Mouse (Mus musculus): ENCODE results near the gene Cdh23. TPM values are rescaled to one million over a fixed set of nuclear protein-coding genes. Genes with fewer than 3 reads are reported as not detected.
A peak's percentile ranks its signal among the peaks of the same experiment; 100 is the strongest.

Gene Cdh23
- polyA plus RNA-seq, 1 experiment from 2014 or later = 2.0 TPM

GRCm38 (mm10) chr10:60432679-60433078 lies 263.6 kb downstream of the Cdh23 start:
- WGBS = 29% methylated on average over 4 of the region's 4 CpGs
- peaks cover 28% of the 10 kb centered on the region for H3K4me1 ChIP-seq (replicated peaks)
- no peak overlapping the region for H3K27ac ChIP-seq
- H3K9me3 ChIP-seq = no peaks in the 10 kb centered on the region
- no peaks in the 10 kb centered on the region for H3K36me3 ChIP-seq
- 0 out of 2 replicates have a peak, but pooled peaks have one; percentile 19 for ATAC-seq (ENCODE audit: low FRiP score)
- no peak overlapping the region for H3K9ac ChIP-seq
- H3K4me3 ChIP-seq = no peak overlapping the region
- H3K27me3 ChIP-seq = peaks cover 24% of the 10 kb centered on the region
- no peak overlapping the region for H3K4me2 ChIP-seq

GRCm38 (mm10) chr10:60430591-60430990 lies 265.7 kb downstream of the Cdh23 start:
- Histone ChIP-seq H3K4me1 (replicated peaks) (peaks cover 28% of the 10 kb centered on the region), H3K4me3 (no peak overlapping the region), H3K4me2 (peak overlapping the region; percentile 4; the same call in 1 of the 2 replicates), H3K36me3 (no peaks in the 10 kb centered on the region), H3K27me3 (peaks cover 21% of the 10 kb centered on the region), H3K27ac (peak overlapping the region; percentile 67), H3K9me3 (peaks cover 5% of the 10 kb centered on the region; the same call in 1 of the 2 replicates), H3K9ac (peak overlapping the region; percentile 24; the same call in 1 of the 2 replicates)
- 22% methylated on average over 6 of the region's 6 CpGs for WGBS
- ATAC-seq (ENCODE audit: low FRiP score) = peak; percentile 27; the same call in 1 of the 2 replicates

- H3K4me1 ChIP-seq (replicated peaks) = peaks cover 28% of the 10 kb centered on the region
- H3K9me3 ChIP-seq = peaks cover 11% of the 10 kb centered on the region
- H3K27ac ChIP-seq = peak overlapping the region; percentile 67
- 32% methylated on average over 10 of the region's 10 CpGs for WGBS
- H3K4me2 ChIP-seq = peak overlapping the region; percentile 4; the same call in 1 of the 2 replicates
- no peak overlapping the region for H3K4me3 ChIP-seq
- H3K9ac ChIP-seq = no peak overlapping the region
- H3K27me3 ChIP-seq = peaks cover 18% of the 10 kb centered on the region
- ATAC-seq (ENCODE audit: low FRiP score) = 0 out of 2 replicates have a peak, but pooled peaks have one; percentile 18
- no peaks in the 10 kb centered on the region for H3K36me3 ChIP-seq
These were observed 266.3 kb downstream of the Cdh23 start for GRCm38 (mm10) chr10:60430001-60430400.

DNA sequence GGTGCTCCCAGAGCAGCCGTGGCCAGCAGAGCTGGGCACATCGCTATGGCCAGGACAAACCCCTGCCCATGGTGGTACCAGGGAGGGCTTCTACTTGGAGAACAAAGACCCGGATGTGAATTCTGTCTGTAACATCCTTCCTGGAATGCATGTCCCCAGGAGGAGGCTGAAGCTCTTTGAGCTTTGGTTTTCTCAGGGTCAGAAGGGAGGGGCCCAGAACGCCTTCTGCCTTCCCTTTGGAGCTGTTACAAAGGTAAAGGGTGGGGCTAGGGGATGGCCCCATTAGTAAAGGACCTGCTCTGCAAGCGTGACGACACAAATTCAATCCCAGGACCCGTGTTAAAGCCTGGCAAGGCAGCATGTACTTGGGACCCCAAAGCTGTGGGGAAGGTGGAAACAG lies 273.5 kb downstream of the Cdh23 start:
- Histone ChIP-seq H3K4me3 (no peak overlapping the region), H3K9ac (no peak overlapping the region), H3K9me3 (peaks cover 11% of the 10 kb centered on the region), H3K27ac (no peak overlapping the region), H3K36me3 (no peaks in the 10 kb centered on the region), H3K27me3 (0 out of 2 replicates have a peak, but pooled peaks cover 2% of the 10 kb centered on the region), H3K4me1 (replicated peaks) (no peaks in the 10 kb centered on the region), H3K4me2 (no peak overlapping the region)
- no peak for ATAC-seq (ENCODE audit: low FRiP score)
- WGBS = 73% methylated on average over 7 of the region's 7 CpGs

- Histone ChIP-seq H3K9ac (no peak overlapping the region), H3K4me2 (no peak overlapping the region), H3K27ac (no peak overlapping the region), H3K9me3 (no peaks in the 10 kb centered on the region), H3K4me1 (replicated peaks) (peaks cover 6% of the 10 kb centered on the region; the same call in 1 of the 2 replicates), H3K27me3 (0 out of 2 replicates have a peak, but pooled peaks cover 2% of the 10 kb centered on the region), H3K36me3 (no peaks in the 10 kb centered on the region), H3K4me3 (no peak overlapping the region)
- WGBS = 25% methylated on average over 4 of the region's 4 CpGs
- ATAC-seq (ENCODE audit: low FRiP score) = no peak
These were observed 276.7 kb downstream of the Cdh23 start for GRCm38 (mm10) chr10:60419624-60420023.

DNA sequence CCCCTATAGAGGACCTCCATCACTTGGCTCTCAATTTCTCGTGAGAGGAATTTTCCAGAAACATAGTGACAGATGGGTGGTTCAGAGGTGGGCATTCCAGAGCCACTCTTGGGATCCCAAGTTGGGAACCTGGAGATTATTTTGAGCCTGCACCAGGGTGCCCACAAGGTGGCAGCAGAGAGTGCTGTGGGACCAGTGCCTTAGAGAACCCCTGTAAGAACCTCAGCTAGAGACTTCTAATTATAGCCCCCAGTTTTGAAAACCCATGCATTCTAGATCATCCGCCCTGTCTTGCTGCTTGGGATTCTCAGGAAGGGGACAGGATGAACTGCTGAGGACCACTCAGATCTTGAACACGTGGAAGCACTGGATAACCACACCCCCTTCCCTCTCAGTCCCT lies 278.2 kb downstream of the Cdh23 start:
- H3K4me1 ChIP-seq (replicated peaks) = peaks cover 6% of the 10 kb centered on the region; the same call in 1 of the 2 replicates
- no peak overlapping the region for H3K9ac ChIP-seq
- H3K27me3 ChIP-seq = 0 out of 2 replicates have a peak, but pooled peaks cover 9% of the 10 kb centered on the region
- H3K4me2 ChIP-seq = no peak overlapping the region
- peak; percentile 23; the same call in 1 of the 2 replicates for ATAC-seq (ENCODE audit: low FRiP score)
- no peak overlapping the region for H3K27ac ChIP-seq
- H3K36me3 ChIP-seq = no peaks in the 10 kb centered on the region
- no peaks in the 10 kb centered on the region for H3K9me3 ChIP-seq
- no peak overlapping the region for H3K4me3 ChIP-seq
- 21% methylated on average over 3 of the region's 3 CpGs for WGBS

- Histone ChIP-seq H3K4me1 (replicated peaks) (peaks cover 6% of the 10 kb centered on the region; the same call in 1 of the 2 replicates), H3K4me3 (no peak overlapping the region), H3K27ac (no peak overlapping the region), H3K27me3 (0 out of 2 replicates have a peak, but pooled peaks cover 9% of the 10 kb centered on the region), H3K36me3 (no peaks in the 10 kb centered on the region), H3K9me3 (no peaks in the 10 kb centered on the region), H3K9ac (no peak overlapping the region), H3K4me2 (no peak overlapping the region)
- ATAC-seq (ENCODE audit: low FRiP score) = no peak
- 93% methylated on average over 2 of the region's 2 CpGs for WGBS
These were observed 279.2 kb downstream of the Cdh23 start for GRCm38 (mm10) chr10:60417041-60417440.

GRCm38 (mm10) chr10:60413756-60414155 lies 282.5 kb downstream of the Cdh23 start:
- Histone ChIP-seq H3K4me3 (no peak overlapping the region), H3K27me3 (peaks cover 28% of the 10 kb centered on the region), H3K9me3 (no peaks in the 10 kb centered on the region), H3K27ac (no peak overlapping the region), H3K36me3 (no peaks in the 10 kb centered on the region), H3K4me2 (no peak overlapping the region), H3K9ac (no peak overlapping the region), H3K4me1 (replicated peaks) (peaks cover 6% of the 10 kb centered on the region; the same call in 1 of the 2 replicates)
- WGBS = 85% methylated on average over 2 of the region's 2 CpGs
- ATAC-seq (ENCODE audit: low FRiP score) = no peak

GRCm38 (mm10) chr10:60411794-60412193 lies 284.5 kb downstream of the Cdh23 start:
- 35% methylated on average over 5 of the region's 5 CpGs for WGBS
- Histone ChIP-seq H3K4me1 (replicated peaks) (peaks cover 6% of the 10 kb centered on the region; the same call in 1 of the 2 replicates), H3K36me3 (no peaks in the 10 kb centered on the region), H3K27me3 (peaks cover 35% of the 10 kb centered on the region), H3K4me2 (no peak overlapping the region), H3K9me3 (no peaks in the 10 kb centered on the region), H3K9ac (no peak overlapping the region), H3K4me3 (no peak overlapping the region), H3K27ac (no peak overlapping the region)
- ATAC-seq (ENCODE audit: low FRiP score) = no peak

GRCm38 (mm10) chr10:60407831-60408230 lies 288.5 kb downstream of the Cdh23 start:
- H3K4me1 ChIP-seq (replicated peaks) = 0 out of 2 replicates have a peak, but pooled peaks cover 9% of the 10 kb centered on the region
- H3K27me3 ChIP-seq = peaks cover 28% of the 10 kb centered on the region
- H3K9ac ChIP-seq = no peak overlapping the region
- peak; percentile 48; the same call in 1 of the 2 replicates for ATAC-seq (ENCODE audit: low FRiP score)
- H3K9me3 ChIP-seq = no peaks in the 10 kb centered on the region
- no peak overlapping the region for H3K4me3 ChIP-seq
- 7% methylated on average over 5 of the region's 5 CpGs for WGBS
- H3K27ac ChIP-seq = no peak overlapping the region
- no peaks in the 10 kb centered on the region for H3K36me3 ChIP-seq
- no peak overlapping the region for H3K4me2 ChIP-seq

GRCm38 (mm10) chr10:60405460-60406177 lies 290.7 kb downstream of the Cdh23 start:
- Histone ChIP-seq H3K36me3 (no peaks in the 10 kb centered on the region), H3K4me1 (replicated peaks) (peaks cover 10% of the 10 kb centered on the region; the same call in 1 of the 2 replicates), H3K27ac (peak overlapping the region; percentile 24; the same call in 1 of the 2 replicates), H3K9me3 (no peaks in the 10 kb centered on the region), H3K4me3 (no peak overlapping the region), H3K4me2 (no peak overlapping the region), H3K9ac (no peak overlapping the region), H3K27me3 (peaks cover 16% of the 10 kb centered on the region)
- 55% methylated on average over 7 of the region's 7 CpGs for WGBS
- no peak for ATAC-seq (ENCODE audit: low FRiP score)

- H3K9ac ChIP-seq = peak overlapping the region; percentile 49; the same call in 1 of the 2 replicates
- no peak for ATAC-seq (ENCODE audit: low FRiP score)
These were observed 295.6 kb downstream of the Cdh23 start for GRCm38 (mm10) chr10:60400507-60401295.

More at GRCm38 (mm10) chr10:60400507-60401295, 295.6 kb downstream of the Cdh23 start:
- Histone ChIP-seq H3K4me2 (peak overlapping the region; percentile 26), H3K9me3 (no peaks in the 10 kb centered on the region), H3K27ac (peak overlapping the region; percentile 71), H3K36me3 (no peaks in the 10 kb centered on the region), H3K4me3 (no peak overlapping the region), H3K27me3 (no peaks in the 10 kb centered on the region), H3K4me1 (replicated peaks) (peaks cover 28% of the 10 kb centered on the region)
- WGBS = 75% methylated on average over 11 of the region's 11 CpGs
